Mouse (Mus musculus) kidney, postnatal 36 days (tissue): ENCODE data around the gene Mfsd4b5.
"Not testable (repeated sequence)": the region's sequence is repeated elsewhere in the genome, so short reads cannot be mapped to it uniquely, and the experiment has no call there.

ENCODE experiments used
- DNase-seq, 2 experiments: peaks; one replicate each; pipeline ENCODE4 v3.0.0; 2021 to 2022; ENCODE audit warnings: mixed read lengths in 2 of 2

Gene Mfsd4b5

GRCm38 (mm10) chr10:39961906-39962305, 24.5 kb downstream of the Mfsd4b5 start:
- DNase-seq = no peak

DNA sequence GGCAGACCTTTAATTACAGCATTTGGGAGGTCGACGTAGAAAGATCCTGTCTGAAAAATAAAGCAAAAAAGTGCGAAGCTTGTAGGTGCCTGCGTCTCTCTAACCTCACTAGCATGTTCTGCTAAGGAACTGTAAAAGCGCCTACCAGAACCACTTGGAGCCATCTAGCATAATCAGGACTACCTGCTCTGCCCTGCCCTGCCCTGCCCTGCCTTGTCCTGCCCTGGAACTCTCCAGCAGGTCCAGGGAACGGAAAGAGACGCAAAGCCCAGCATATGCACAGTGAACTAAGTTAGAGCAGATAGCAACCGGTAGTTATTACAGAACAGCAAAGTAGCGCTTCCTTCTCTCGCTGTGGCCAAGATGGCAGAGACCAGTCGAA, 26.0 kb downstream of the Mfsd4b5 start:
- DNase-seq = no peak

DNA sequence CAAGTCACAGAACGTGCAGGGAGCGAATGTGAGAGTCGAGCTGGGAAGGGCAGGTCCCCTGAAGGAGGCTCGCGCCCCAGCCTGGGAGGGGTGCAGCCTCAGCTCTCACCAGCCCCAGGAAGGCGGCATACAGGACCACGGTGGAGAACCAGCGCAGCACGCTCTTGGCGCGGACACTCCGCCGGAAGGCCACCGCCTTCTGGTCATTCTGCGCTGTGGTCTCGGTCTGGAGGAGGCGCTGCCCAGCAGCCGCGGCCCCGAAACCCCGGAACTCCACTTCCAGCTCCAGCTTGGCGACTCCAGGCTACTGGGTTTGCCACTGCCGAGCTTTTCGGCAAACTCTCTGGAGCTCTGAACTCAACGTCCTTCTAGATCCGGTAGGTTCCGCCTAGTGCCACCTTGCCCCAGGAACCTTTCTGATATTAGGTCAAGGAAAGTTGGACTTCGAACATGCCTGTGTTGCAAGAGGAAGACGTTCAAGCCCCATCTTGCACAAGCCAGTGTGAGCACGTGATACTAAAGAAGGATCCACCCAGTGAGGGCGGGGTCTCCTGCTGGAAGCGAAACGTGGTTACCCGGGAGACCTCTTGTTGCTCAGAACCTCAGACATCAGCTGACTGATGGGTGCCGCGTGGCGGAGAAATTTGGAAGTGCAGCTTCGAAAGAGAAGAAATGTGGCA, 26.5 kb downstream of the Mfsd4b5 start, which contains the start of gene Mfsd4b3:
Gene Mfsd4b3 (minus strand): TSS at position 393 of the 680 bp plus-strand sequence.
- peak; percentile 98 to 99 for DNase-seq

DNA sequence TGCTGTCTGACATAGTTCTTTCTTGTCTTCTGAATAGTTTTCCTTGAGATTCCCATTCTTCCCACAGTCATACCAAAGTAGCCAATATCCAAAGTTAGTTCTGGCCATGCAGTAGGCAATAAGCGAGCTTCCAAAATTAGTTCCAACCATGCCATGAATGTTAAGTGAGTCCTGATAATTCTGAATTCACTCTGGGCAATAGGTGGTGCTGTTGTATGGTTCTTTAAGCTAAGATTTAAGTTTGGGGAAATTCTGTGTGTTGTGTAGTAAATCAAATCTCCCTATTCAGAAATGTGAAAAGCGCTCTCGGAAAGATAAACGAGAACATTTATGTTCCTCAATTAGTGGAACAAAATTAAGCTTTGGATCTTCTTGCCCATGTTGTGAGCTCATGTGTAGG, 28.2 kb downstream of the Mfsd4b5 start:
- peak in 1 of 2 experiments; percentile 39 for DNase-seq

DNA sequence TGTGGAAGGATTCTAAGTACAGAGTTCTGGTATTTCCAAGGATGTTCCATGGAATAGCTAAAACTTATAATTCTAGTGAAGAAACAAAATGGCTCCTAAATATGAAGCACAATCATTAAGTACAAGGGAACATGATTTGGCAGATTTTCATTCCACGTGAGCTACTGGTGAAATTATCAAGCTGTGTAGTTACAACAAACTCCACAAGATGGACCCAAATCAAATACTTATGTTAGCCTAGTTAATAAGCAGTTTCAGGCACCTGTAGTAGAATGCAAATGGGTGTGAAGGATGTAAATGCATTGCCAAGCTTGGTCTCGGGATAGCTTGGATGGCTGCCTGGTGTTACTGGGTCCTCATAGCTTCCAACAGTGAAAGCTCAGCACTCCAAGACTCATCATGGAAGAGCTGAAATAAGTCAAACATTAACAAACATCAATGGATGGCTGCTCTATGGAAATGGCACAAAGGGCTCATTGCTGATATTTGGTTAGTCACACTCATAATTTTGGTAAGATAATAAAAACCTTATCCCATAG, 30.0 kb downstream of the Mfsd4b5 start:
- peak; percentile 54 to 70 for DNase-seq

DNA sequence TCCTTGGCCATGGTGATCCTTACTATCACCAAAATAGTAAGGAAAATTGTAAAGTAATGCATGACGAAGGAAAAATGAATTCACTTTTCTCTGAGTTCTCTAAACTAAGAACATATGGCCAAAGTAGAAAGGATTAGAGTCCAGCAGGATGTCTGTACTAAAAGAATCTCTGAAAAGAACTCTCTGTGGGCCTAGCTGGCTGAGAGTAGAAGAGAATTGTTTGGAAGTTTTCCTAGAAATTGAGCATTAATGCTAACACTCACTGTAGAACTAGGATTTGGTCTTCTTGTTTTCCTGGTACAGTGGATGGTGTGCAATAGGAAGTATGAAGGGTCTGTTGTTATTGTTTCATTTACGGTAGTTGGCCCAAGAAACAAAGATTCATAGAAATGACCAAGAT, 31.3 kb downstream of the Mfsd4b5 start:
- DNase-seq = no peak

- no peak for DNase-seq
These were observed 37.0 kb downstream of the Mfsd4b5 start for GRCm38 (mm10) chr10:39949377-39949954.

- not testable (repeated sequence) for DNase-seq
These were observed 39.3 kb downstream of the Mfsd4b5 start for GRCm38 (mm10) chr10:39947195-39947594.

GRCm38 (mm10) chr10:39936553-39936952, 49.9 kb downstream of the Mfsd4b5 start:
- no peak for DNase-seq

- peak; percentile 21 to 52 for DNase-seq
These were observed 59.8 kb downstream of the Mfsd4b5 start, which contains the start of gene Mfsd4b2 for GRCm38 (mm10) chr10:39926616-39927139. TSS of gene Mfsd4b2 (minus strand) at chr10:39926923.

GRCm38 (mm10) chr10:39924556-39924955, 61.9 kb downstream of the Mfsd4b5 start:
- DNase-seq = not testable (repeated sequence)

- DNase-seq = no peak
These were observed 73.8 kb downstream of the Mfsd4b5 start for GRCm38 (mm10) chr10:39912616-39913015.

DNA sequence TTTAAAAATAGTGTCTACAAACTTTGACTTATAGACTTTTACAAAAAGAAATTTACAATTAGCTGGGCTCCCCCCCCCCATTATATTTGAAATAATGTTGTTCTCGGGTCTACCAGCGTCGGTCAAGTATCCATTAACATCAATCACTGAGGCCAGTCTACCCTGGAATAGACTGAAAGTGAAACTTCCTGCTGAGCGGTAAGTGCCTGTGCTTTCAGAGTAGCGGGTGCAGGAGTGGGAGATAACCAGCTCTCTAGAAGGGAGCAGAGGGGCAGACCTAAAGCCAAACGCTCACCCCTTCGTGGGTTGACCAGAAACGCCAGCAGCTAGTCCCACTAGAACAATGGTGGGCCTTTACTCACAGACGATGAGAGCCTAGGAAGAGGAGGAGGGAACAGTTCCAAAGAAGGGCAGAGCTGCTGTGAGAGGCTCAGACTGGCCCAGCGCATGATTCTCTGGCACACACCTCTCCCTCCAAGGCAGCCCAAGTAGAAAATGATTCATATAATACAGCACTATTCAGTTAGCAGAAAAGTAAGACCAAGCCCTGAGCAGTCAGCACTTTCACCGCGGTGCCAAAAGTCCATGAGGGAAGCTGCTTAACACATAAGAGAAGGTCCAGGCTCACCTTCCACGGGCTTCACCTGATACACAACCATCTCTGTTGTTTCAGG, 77.5 kb downstream of the Mfsd4b5 start:
- peak in 1 of 2 experiments; percentile 32 for DNase-seq
